Mouse (Mus musculus): ENCODE data around the gene Megf6. TPM values are rescaled to one million over a fixed set of nuclear protein-coding genes. Genes with fewer than 3 reads are reported as not detected.

Megf6 gene
- total RNA-seq, 2 experiments from 2014 or later: 3.9 to 5.5 TPM

- TF ChIP-seq CTCF (conservative IDR thresholded peaks at IDR 0.05): no peak
- DNase-seq (ENCODE audit: low spot score in 2 of 2): peak; percentile 51 to 73
- no peak overlapping the region for H3K4me3 ChIP-seq
- H3K27ac ChIP-seq: peak overlapping the region; percentile 64; the same call in 1 of the 2 replicates
These were observed 82.2 kb downstream of the Megf6 start for GRCm38 (mm10) chr4:154252537-154253255.

- no peak for TF ChIP-seq CTCF (conservative IDR thresholded peaks at IDR 0.05)
- no peak for DNase-seq (ENCODE audit: low spot score in 2 of 2)
- no peak overlapping the region for H3K27ac ChIP-seq
- no peak overlapping the region for H3K4me3 ChIP-seq
These were observed 90.2 kb downstream of the Megf6 start for GRCm38 (mm10) chr4:154260755-154261154.

GRCm38 (mm10) chr4:154262071-154262470 lies 91.5 kb downstream of the Megf6 start:
- DNase-seq (ENCODE audit: low spot score in 2 of 2): no peak
- H3K27ac ChIP-seq: no peak overlapping the region
- no peak for TF ChIP-seq CTCF (conservative IDR thresholded peaks at IDR 0.05)
- no peak overlapping the region for H3K4me3 ChIP-seq

- H3K4me3 ChIP-seq: no peak overlapping the region
- TF ChIP-seq CTCF (conservative IDR thresholded peaks at IDR 0.05): no peak
- no peak for DNase-seq (ENCODE audit: low spot score in 2 of 2)
- H3K27ac ChIP-seq: no peak overlapping the region
These were observed 97.0 kb downstream of the Megf6 start for GRCm38 (mm10) chr4:154267511-154267910.

GRCm38 (mm10) chr4:154269520-154269919 lies 99.0 kb downstream of the Megf6 start:
- Histone ChIP-seq H3K27ac (no peak overlapping the region), H3K4me3 (no peak overlapping the region)
- no peak for DNase-seq (ENCODE audit: low spot score in 2 of 2)
- TF ChIP-seq CTCF (conservative IDR thresholded peaks at IDR 0.05): no peak

GRCm38 (mm10) chr4:154273000-154273399 lies 102.5 kb downstream of the Megf6 start:
- H3K27ac ChIP-seq: no peak overlapping the region
- peak; percentile 93 for TF ChIP-seq CTCF (conservative IDR thresholded peaks at IDR 0.05)
- peak; percentile 11 to 65 for DNase-seq (ENCODE audit: low spot score in 2 of 2)
- H3K4me3 ChIP-seq: no peak overlapping the region

GRCm38 (mm10) chr4:154279481-154279880 lies 109.0 kb downstream of the Megf6 start:
- TF ChIP-seq CTCF (conservative IDR thresholded peaks at IDR 0.05): no peak
- no peak overlapping the region for H3K4me3 ChIP-seq
- no peak for DNase-seq (ENCODE audit: low spot score in 2 of 2)

GRCm38 (mm10) chr4:154283671-154284070 lies 113.1 kb downstream of the Megf6 start:
- no peak for TF ChIP-seq CTCF (conservative IDR thresholded peaks at IDR 0.05)
- no peak for DNase-seq (ENCODE audit: low spot score in 2 of 2)
- H3K27ac ChIP-seq: no peak overlapping the region

More at GRCm38 (mm10) chr4:154279481-154279880, 109.0 kb downstream of the Megf6 start:
- H3K27ac ChIP-seq: no peak overlapping the region

GRCm38 (mm10) chr4:154293735-154294201 lies 123.2 kb downstream of the Megf6 start:
- Histone ChIP-seq H3K27ac (no peak overlapping the region), H3K4me3 (no peak overlapping the region)
- TF ChIP-seq CTCF (conservative IDR thresholded peaks at IDR 0.05): no peak
- DNase-seq (ENCODE audit: low spot score in 2 of 2): no peak

More at GRCm38 (mm10) chr4:154283671-154284070, 113.1 kb downstream of the Megf6 start:
- H3K4me3 ChIP-seq: no peak overlapping the region

- Histone ChIP-seq H3K4me3 (no peak overlapping the region), H3K27ac (no peak overlapping the region)
- no peak for TF ChIP-seq CTCF (conservative IDR thresholded peaks at IDR 0.05)
- no peak for DNase-seq (ENCODE audit: low spot score in 2 of 2)
These were observed 123.8 kb downstream of the Megf6 start for GRCm38 (mm10) chr4:154294262-154294731.

- Histone ChIP-seq H3K4me3 (no peak overlapping the region), H3K27ac (no peak overlapping the region)
- no peak for DNase-seq (ENCODE audit: low spot score in 2 of 2)
- no peak for TF ChIP-seq CTCF (conservative IDR thresholded peaks at IDR 0.05)
These were observed 127.2 kb downstream of the Megf6 start for GRCm38 (mm10) chr4:154297761-154298160.

- H3K4me3 ChIP-seq: peak overlapping the region; percentile 38
- TF ChIP-seq CTCF (conservative IDR thresholded peaks at IDR 0.05): no peak
These were observed 129.2 kb downstream of the Megf6 start for GRCm38 (mm10) chr4:154299541-154300271.

GRCm38 (mm10) chr4:154301466-154301881 lies 130.9 kb downstream of the Megf6 start, which contains the start of gene Arhgef16:
Gene Arhgef16, minus strand, starts transcription at chr4:154301676.
- no peak within 1 kb of the TSS for H3K27ac ChIP-seq
- peak; percentile 86 for TF ChIP-seq CTCF (conservative IDR thresholded peaks at IDR 0.05)
- H3K4me3 ChIP-seq: no peak within 1 kb of the TSS
- DNase-seq (ENCODE audit: low spot score in 2 of 2): peak; percentile 46 to 64

More at GRCm38 (mm10) chr4:154299541-154300271, 129.2 kb downstream of the Megf6 start:
- no peak overlapping the region for H3K27ac ChIP-seq
- no peak for DNase-seq (ENCODE audit: low spot score in 2 of 2)

Data from layer of hippocampus, adult 2 months (tissue).